Mouse (Mus musculus) cerebellum, adult (tissue): ENCODE data around the gene Dpagt1.
"Not testable (repeated sequence)": the region's sequence is repeated elsewhere in the genome, so short reads cannot be mapped to it uniquely, and the experiment has no call there.

ENCODE experiments used
- ATAC-seq: cut with Nextera tagmentation; 2 replicates; pipeline ENCODE4 v1.9.2; 2017; ENCODE audit warnings: mild to moderate bottlenecking, moderate library complexity, mixed read lengths; ENCODE audit not compliant: insufficient number of reproducible peaks, low FRiP score, low TSS enrichment

Gene Dpagt1

DNA sequence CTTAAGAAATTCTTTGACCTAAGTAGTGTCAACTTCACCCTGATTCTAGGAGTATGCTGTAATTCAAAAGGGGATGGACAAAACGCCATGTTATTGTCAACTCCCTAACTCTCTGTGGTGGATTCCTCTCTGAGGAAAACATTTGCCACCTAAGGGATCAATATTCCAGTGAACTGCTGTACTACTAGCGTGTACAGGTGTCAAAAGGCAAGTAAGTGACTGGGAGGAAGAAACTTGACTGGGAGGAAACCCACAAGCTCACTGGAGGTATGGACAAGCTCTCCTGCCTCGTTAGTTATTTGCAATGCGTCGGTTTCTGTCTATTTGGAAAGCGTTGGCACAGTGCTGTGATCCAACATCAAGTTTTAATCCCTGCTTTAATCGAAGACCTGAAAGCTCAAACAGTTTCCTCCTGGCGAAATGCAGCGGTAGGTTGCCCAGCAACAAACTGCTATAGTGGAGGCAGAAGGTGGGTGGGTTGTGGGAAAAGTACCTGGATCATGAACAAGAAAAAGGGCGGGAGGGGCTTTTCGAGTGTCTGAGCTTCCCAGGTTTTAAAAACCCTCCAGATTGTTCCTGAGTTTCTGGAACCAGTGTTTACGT lies at the start of gene Dpagt1:
TSS of gene Dpagt1 (plus strand) at position 252 of the 603 bp plus-strand sequence.
- no peak for ATAC-seq

GRCm38 (mm10) chr9:44283183-44283582 lies 42.6 kb upstream of the Dpagt1 start:
- no peak for ATAC-seq

GRCm38 (mm10) chr9:44286256-44286850 lies 39.5 kb upstream of the Dpagt1 start:
- ATAC-seq, result no peak

- no peak for ATAC-seq
Measured at GRCm38 (mm10) chr9:44287003-44287400, 38.8 kb upstream of the Dpagt1 start.

GRCm38 (mm10) chr9:44287401-44288075 lies 38.3 kb upstream of the Dpagt1 start:
- peak; percentile 40; the same call in 1 of the 2 replicates for ATAC-seq

DNA sequence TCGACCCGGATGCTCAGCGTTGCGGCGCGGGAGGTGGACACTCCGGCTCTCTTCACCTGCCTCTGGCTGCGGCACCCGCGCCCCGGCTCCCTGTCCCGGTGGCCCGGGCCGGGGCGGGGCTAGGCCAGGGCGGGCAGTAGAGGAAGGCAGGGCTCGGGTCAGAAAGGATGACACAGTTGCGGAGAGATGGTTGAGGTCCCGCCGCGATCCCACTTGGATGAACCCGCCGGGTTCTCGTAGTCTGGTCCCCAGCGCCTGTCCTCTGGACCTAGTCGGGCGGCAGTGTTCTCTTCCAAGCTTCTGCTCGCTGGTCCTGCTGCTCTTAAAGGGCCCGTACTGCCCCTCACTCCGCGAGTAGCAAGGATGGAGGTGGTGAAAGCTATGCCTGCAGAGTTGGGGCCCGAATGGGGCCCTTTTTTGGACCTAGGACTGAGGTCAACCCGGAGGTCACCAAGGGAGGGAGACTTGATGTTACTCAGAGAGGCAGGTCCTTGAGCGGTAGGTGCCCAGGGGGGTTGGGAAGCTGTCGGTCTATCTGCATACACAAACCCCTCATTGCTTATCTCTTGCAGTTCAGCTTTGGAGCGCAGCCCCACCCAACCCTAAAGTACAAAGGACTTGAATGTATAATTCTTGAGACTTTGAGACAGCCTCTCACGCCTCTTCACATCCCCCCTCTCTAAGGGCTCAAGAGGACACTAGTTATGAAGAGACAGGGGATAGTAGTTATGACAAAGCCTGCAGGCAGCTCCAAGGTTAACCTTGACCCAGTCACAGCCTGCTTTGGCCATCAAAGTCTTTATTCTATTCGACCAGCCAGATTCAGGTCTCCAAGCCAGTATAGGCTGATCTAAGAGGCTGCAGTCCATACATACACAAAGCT lies 37.5 kb upstream of the Dpagt1 start, which contains the start of gene Abcg4:
TSS of gene Abcg4 (minus strand) at position 540 of the 883 bp plus-strand sequence.
- peak; percentile 71 for ATAC-seq

DNA sequence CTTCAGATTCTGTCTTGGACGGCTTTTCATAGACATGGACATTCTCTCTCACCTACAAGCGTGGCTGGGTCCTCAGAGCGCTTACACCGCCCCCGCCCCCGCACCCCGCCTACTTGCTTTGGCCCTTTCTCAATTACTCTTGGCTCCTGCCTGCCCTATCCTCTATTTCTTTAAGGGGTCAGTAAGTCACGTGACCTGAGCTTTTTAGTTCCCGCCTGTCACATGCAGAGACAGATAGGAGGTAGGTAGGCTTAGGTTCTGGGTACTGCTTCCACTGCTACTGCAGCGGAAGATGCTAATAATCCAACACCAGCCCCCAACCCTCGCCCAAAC lies 36.9 kb upstream of the Dpagt1 start:
- ATAC-seq, result no peak

GRCm38 (mm10) chr9:44292490-44292889 lies 33.3 kb upstream of the Dpagt1 start:
- no peak for ATAC-seq

DNA sequence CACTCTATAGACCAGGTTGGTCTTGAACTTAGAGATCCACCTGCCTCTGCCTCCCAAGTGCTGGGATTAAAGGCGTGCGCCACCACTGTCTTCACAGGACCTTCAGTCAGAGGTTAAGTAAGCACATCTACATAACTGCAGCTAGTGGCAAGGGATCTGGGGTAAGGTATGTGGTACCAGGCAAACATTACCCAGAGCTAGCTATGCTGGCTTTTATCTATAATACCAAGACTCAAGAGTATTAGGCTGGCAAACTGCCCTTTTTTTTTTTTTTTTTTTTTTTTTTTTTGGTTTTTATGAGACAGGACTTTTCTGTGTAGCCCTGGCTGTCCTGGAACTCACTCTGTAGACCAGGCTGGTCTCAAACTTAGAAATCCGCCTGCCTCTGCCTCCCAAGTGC lies 25.8 kb upstream of the Dpagt1 start:
- ATAC-seq, result not testable (repeated sequence)

DNA sequence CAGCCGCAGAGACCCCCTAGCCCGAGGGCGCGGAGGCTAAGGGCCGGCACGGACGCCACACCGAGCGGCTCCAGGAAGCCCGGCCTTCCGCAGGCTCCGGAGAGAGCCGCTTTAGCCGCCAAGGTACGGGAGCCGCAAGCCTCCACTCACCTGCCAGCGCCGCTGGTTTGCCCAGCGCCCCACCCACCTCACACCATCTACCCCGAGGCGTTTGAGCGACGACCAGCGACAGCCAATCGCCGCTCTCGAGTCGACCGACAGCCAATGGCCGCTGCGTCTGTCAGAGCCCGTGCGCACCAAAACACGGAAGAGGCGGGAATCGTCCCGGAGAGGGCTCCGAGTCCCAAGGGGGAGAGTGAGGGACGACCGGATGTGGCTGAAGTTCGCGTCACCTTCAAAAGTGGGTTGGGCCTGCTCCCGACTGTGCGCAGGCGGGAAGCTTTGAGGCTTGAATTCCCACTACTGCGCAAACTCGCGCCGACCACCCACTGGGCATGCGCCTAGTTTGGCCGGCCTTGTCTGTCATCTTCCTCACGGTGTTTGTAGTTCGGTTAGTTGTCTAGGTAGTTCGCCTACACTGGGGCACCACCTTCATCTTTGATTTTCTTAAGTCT lies 20.2 kb upstream of the Dpagt1 start, which contains the start of gene Hinfp:
TSS of gene Hinfp (minus strand) at position 206 of the 614 bp plus-strand sequence.
- peak; percentile 99 for ATAC-seq

- no peak for ATAC-seq
Measured at GRCm38 (mm10) chr9:44306532-44306931, 19.3 kb upstream of the Dpagt1 start.

DNA sequence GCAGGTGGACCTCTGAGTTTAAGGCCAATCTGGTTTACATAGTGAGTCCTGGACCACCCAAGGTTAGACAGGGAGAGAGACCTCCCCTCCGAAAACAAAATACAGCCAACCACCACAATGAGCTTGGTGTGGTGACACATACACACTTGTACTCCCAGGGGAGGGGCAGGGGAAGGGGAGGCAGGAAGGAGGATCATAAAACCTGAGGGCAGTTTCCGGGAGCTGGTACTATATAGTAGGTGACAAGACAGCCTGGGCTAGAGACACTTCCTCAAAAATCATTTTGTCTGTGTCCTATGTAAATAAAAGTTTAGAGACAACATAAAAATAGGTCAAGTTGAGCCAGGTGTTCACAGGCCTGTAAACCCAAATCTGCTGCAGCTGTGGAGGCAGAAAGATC lies 18.6 kb upstream of the Dpagt1 start:
- no peak for ATAC-seq

- no peak for ATAC-seq
Measured at GRCm38 (mm10) chr9:44309756-44310155, 16.1 kb upstream of the Dpagt1 start.

DNA sequence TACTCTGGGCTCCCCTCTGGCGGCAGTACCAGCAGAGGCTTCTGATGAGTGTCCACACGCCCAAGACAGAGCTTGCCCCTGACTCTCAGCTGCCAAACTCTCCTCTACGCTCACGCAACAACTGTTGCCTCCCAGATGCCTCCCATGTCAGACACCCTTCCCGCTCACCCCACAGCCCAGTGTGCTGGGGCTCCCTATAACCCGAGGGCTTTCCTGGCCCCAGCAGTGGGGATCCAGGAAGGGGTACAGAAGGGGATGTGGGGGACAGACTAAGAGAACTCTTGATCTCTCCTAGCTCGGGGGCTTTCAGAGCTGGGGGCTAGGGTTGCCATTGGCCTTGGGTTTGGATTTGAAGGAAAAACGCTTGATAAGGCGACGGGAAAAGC lies 15.1 kb upstream of the Dpagt1 start:
- ATAC-seq, result no peak

GRCm38 (mm10) chr9:44311136-44312134 lies 14.4 kb upstream of the Dpagt1 start:
- no peak for ATAC-seq

GRCm38 (mm10) chr9:44313476-44314256 lies 12.2 kb upstream of the Dpagt1 start:
- ATAC-seq, result no peak

- no peak for ATAC-seq
Measured at GRCm38 (mm10) chr9:44314257-44314547, 11.6 kb upstream of the Dpagt1 start.

DNA sequence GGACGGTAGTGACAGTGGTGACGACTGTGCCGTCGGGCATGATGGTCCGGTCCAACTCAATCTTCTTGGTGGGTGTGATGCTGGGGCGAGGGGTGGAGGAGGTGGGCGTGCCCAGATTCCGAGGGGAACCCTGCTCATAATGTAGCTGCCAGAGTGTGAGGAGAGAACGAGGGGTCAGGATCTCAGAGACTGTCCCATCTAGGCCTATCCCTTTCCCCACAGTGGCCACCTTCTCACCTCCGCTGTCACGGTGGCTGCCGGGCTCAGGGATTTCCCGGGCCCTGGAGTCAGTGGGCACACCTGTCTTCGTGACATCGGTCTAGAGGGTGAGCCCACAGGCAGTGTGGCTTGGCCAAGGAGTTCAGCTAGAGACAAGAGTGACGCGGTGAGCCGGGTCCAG lies 10.9 kb upstream of the Dpagt1 start:
- no peak for ATAC-seq

- ATAC-seq, result no peak
Measured at GRCm38 (mm10) chr9:44317452-44317851, 8.4 kb upstream of the Dpagt1 start.
